Mouse (Mus musculus): ENCODE data around the gene Dus3l. TPM values are rescaled to one million over a fixed set of nuclear protein-coding genes. Genes with fewer than 3 reads are reported as not detected.

Dus3l gene
- total and polyA plus RNA-seq, 3 experiments = 17.7 to 38.7 (median 19.4) TPM

GRCm38 (mm10) chr17:56728117-56728516, 36.4 kb upstream of the Dus3l start:
- Histone ChIP-seq H3K9ac (ENCODE audit: low read depth, low read length) (no peak overlapping the region), H3K27ac (no peak overlapping the region), H3K4me3 (no peak overlapping the region), H3K79me2 (replicated peaks; ENCODE audit: control insufficient read depth, insufficient read depth, low read length) (no peaks in the 10 kb centered on the region), H3K27me3 (ENCODE audit: control insufficient read depth, insufficient read depth, low read length) (no peaks in the 10 kb centered on the region), H3K36me3 (ENCODE audit: control insufficient read depth, insufficient read depth, low read length) (no peaks in the 10 kb centered on the region), H3K4me1 (ENCODE audit: control insufficient read depth, insufficient read depth, low read length) (peaks cover 2% of the 10 kb centered on the region)
- no peak for DNase-seq
- TF ChIP-seq POLR2A (IDR thresholded peaks at IDR 0.05; ENCODE audit: insufficient read depth, low read depth, low read length) (no peak), EP300 (IDR thresholded peaks at IDR 0.05; ENCODE audit: insufficient read depth, low read depth, low read length) (no peak), CTCF (IDR thresholded peaks at IDR 0.05) (no peak)
- WGBS = 4% methylated on average over 12 of the region's 12 CpGs
- intact Hi-C loops (cut with DNase I) = no loop called here

GRCm38 (mm10) chr17:56729151-56729550, 35.4 kb upstream of the Dus3l start:
- intact Hi-C loops (cut with DNase I) = no loop called here
- no peak for DNase-seq
- WGBS = 24% methylated on average over 6 of the region's 6 CpGs
- H3K4me3 ChIP-seq = no peak overlapping the region
- no peaks in the 10 kb centered on the region for H3K27me3 ChIP-seq (ENCODE audit: control insufficient read depth, insufficient read depth, low read length)
- no peaks in the 10 kb centered on the region for H3K36me3 ChIP-seq (ENCODE audit: control insufficient read depth, insufficient read depth, low read length)
- no peak overlapping the region for H3K27ac ChIP-seq
- H3K4me1 ChIP-seq (ENCODE audit: control insufficient read depth, insufficient read depth, low read length) = peaks cover 2% of the 10 kb centered on the region
- no peaks in the 10 kb centered on the region for H3K79me2 ChIP-seq (replicated peaks; ENCODE audit: control insufficient read depth, insufficient read depth, low read length)
- TF ChIP-seq POLR2A (IDR thresholded peaks at IDR 0.05; ENCODE audit: insufficient read depth, low read depth, low read length) = no peak
- TF ChIP-seq CTCF (IDR thresholded peaks at IDR 0.05) = no peak
- no peak for TF ChIP-seq EP300 (IDR thresholded peaks at IDR 0.05; ENCODE audit: insufficient read depth, low read depth, low read length)
- no peak overlapping the region for H3K9ac ChIP-seq (ENCODE audit: low read depth, low read length)

- H3K27me3 ChIP-seq (ENCODE audit: control insufficient read depth, insufficient read depth, low read length) = no peaks in the 10 kb centered on the region
Measured at GRCm38 (mm10) chr17:56729656-56730055, 34.9 kb upstream of the Dus3l start.

GRCm38 (mm10) chr17:56736534-56736933, 28.0 kb upstream of the Dus3l start:
- 45% methylated on average over 8 of the region's 8 CpGs for WGBS
- no peaks in the 10 kb centered on the region for H3K27me3 ChIP-seq (ENCODE audit: control insufficient read depth, insufficient read depth, low read length)
- H3K4me3 ChIP-seq = no peak overlapping the region
- no peaks in the 10 kb centered on the region for H3K79me2 ChIP-seq (replicated peaks; ENCODE audit: control insufficient read depth, insufficient read depth, low read length)
- H3K36me3 ChIP-seq (ENCODE audit: control insufficient read depth, insufficient read depth, low read length) = no peaks in the 10 kb centered on the region
- no peak overlapping the region for H3K27ac ChIP-seq
- intact Hi-C loops (cut with DNase I) = no loop called here
- H3K9ac ChIP-seq (ENCODE audit: low read depth, low read length) = no peak overlapping the region
- TF ChIP-seq CTCF (IDR thresholded peaks at IDR 0.05) (peak; percentile 47), POLR2A (IDR thresholded peaks at IDR 0.05; ENCODE audit: insufficient read depth, low read depth, low read length) (no peak), EP300 (IDR thresholded peaks at IDR 0.05; ENCODE audit: insufficient read depth, low read depth, low read length) (no peak)
- DNase-seq = no peak
- H3K4me1 ChIP-seq (ENCODE audit: control insufficient read depth, insufficient read depth, low read length) = peaks cover 3% of the 10 kb centered on the region; the same call in 1 of the 2 replicates

More at GRCm38 (mm10) chr17:56729656-56730055, 34.9 kb upstream of the Dus3l start:
- DNase-seq = no peak
- no peak overlapping the region for H3K4me3 ChIP-seq
- intact Hi-C loops (cut with DNase I) = no loop called here
- no peaks in the 10 kb centered on the region for H3K36me3 ChIP-seq (ENCODE audit: control insufficient read depth, insufficient read depth, low read length)
- no peak overlapping the region for H3K27ac ChIP-seq
- 73% methylated on average over 2 of the region's 2 CpGs for WGBS
- no peaks in the 10 kb centered on the region for H3K79me2 ChIP-seq (replicated peaks; ENCODE audit: control insufficient read depth, insufficient read depth, low read length)
- TF ChIP-seq POLR2A (IDR thresholded peaks at IDR 0.05; ENCODE audit: insufficient read depth, low read depth, low read length) = no peak
- TF ChIP-seq CTCF (IDR thresholded peaks at IDR 0.05) = no peak
- no peak for TF ChIP-seq EP300 (IDR thresholded peaks at IDR 0.05; ENCODE audit: insufficient read depth, low read depth, low read length)
- H3K4me1 ChIP-seq (ENCODE audit: control insufficient read depth, insufficient read depth, low read length) = peaks cover 2% of the 10 kb centered on the region
- H3K9ac ChIP-seq (ENCODE audit: low read depth, low read length) = no peak overlapping the region

DNA sequence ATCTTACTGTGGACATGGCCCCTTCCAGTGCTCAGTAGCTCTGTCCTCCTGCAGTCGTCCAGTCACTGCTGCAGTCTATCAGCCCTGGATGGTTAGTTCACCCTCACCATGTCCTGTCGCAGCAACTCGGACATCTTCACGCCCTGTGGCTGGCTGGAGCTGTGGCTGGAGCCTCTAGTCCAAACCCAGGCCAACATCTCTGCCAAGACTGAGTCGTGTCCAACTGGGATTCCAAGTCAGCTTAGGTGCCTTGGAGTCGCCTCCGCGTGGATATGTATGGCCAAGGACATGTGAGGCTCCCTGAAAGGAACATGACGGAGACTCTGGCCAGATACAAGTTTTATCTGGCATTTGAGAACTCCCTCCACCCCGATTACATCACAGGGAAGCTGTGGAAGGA, 26.3 kb upstream of the Dus3l start:
- 51% methylated on average over 10 of the region's 10 CpGs for WGBS
- Histone ChIP-seq H3K79me2 (replicated peaks; ENCODE audit: control insufficient read depth, insufficient read depth, low read length) (no peaks in the 10 kb centered on the region), H3K27ac (no peak overlapping the region), H3K4me1 (ENCODE audit: control insufficient read depth, insufficient read depth, low read length) (peaks cover 3% of the 10 kb centered on the region; the same call in 1 of the 2 replicates), H3K4me3 (no peak overlapping the region), H3K9ac (ENCODE audit: low read depth, low read length) (no peak overlapping the region), H3K27me3 (ENCODE audit: control insufficient read depth, insufficient read depth, low read length) (no peaks in the 10 kb centered on the region), H3K36me3 (ENCODE audit: control insufficient read depth, insufficient read depth, low read length) (no peaks in the 10 kb centered on the region)
- intact Hi-C loops (cut with DNase I) = no loop called here
- no peak for TF ChIP-seq EP300 (IDR thresholded peaks at IDR 0.05; ENCODE audit: insufficient read depth, low read depth, low read length)
- TF ChIP-seq POLR2A (IDR thresholded peaks at IDR 0.05; ENCODE audit: insufficient read depth, low read depth, low read length) = no peak
- no peak for TF ChIP-seq CTCF (IDR thresholded peaks at IDR 0.05)
- no peak for DNase-seq

GRCm38 (mm10) chr17:56740118-56740787, 24.3 kb upstream of the Dus3l start:
- TF ChIP-seq POLR2A (IDR thresholded peaks at IDR 0.05; ENCODE audit: insufficient read depth, low read depth, low read length) (no peak), EP300 (IDR thresholded peaks at IDR 0.05; ENCODE audit: insufficient read depth, low read depth, low read length) (no peak)
- H3K4me1 ChIP-seq (ENCODE audit: control insufficient read depth, insufficient read depth, low read length) = peaks cover 3% of the 10 kb centered on the region; the same call in 1 of the 2 replicates
- no peak overlapping the region for H3K4me3 ChIP-seq
- 34% methylated on average over 17 of the region's 17 CpGs for WGBS
- peak in 1 of 2 experiments; percentile 43 for DNase-seq
- H3K27me3 ChIP-seq (ENCODE audit: control insufficient read depth, insufficient read depth, low read length) = no peaks in the 10 kb centered on the region
- H3K9ac ChIP-seq (ENCODE audit: low read depth, low read length) = no peak overlapping the region
- intact Hi-C loops (cut with DNase I) = no loop called here
- H3K36me3 ChIP-seq (ENCODE audit: control insufficient read depth, insufficient read depth, low read length) = no peaks in the 10 kb centered on the region
- H3K27ac ChIP-seq = no peak overlapping the region
- H3K79me2 ChIP-seq (replicated peaks; ENCODE audit: control insufficient read depth, insufficient read depth, low read length) = no peaks in the 10 kb centered on the region
